Mouse (Mus musculus): ENCODE data around the gene Slit3. TPM values are rescaled to one million over a fixed set of nuclear protein-coding genes. Genes with fewer than 3 reads are reported as not detected.

Slit3 gene
- total RNA-seq, 2 experiments from 2014 or later: 0.04 TPM; not detected in 1

DNA sequence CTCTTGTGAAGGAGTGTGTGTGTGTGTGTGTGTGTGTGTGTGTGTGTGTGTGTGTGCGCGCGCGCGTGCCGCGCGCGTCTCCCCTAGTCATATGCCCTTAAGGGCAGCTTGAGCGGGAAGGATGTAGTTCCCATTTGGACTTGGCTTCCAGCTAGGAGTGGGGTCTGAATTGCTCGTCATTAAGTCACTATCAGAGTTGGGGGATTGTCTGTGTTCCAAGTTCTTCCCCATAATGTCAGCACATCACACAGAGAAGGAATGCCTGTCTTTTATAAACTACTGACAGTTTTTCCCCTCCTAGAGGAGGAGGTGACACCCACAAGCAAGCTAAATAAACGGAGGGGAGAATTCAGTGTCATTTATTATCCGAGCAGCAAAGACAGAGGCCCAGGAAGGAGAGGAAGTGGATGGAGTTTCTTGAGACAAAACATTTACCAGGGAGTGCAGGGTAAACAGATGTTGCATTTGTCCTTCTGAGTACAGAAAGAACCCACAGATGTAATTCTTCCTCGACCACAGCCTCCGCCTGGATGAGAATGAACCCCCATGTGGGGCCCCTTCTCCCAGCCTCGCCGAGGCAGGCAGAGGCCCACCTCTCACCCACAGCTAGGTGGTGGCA, 3.6 kb downstream of the Slit3 start:
- ATAC-seq (ENCODE audit: poor library complexity, severe bottlenecking): no peak

GRCm38 (mm10) chr11:35125108-35125490, 4.1 kb downstream of the Slit3 start:
- ATAC-seq (ENCODE audit: poor library complexity, severe bottlenecking): no peak

GRCm38 (mm10) chr11:35131740-35132139, 10.7 kb downstream of the Slit3 start:
- ATAC-seq (ENCODE audit: poor library complexity, severe bottlenecking): no peak

- ATAC-seq (ENCODE audit: poor library complexity, severe bottlenecking): no peak
Observed at GRCm38 (mm10) chr11:35136625-35137024, 15.6 kb downstream of the Slit3 start.

- ATAC-seq (ENCODE audit: poor library complexity, severe bottlenecking): no peak
Observed at GRCm38 (mm10) chr11:35140092-35140491, 19.1 kb downstream of the Slit3 start.

GRCm38 (mm10) chr11:35142202-35142601, 21.2 kb downstream of the Slit3 start:
- no peak for ATAC-seq (ENCODE audit: poor library complexity, severe bottlenecking)

GRCm38 (mm10) chr11:35142698-35143360, 21.8 kb downstream of the Slit3 start:
- ATAC-seq (ENCODE audit: poor library complexity, severe bottlenecking): no peak

GRCm38 (mm10) chr11:35147818-35148445, 26.9 kb downstream of the Slit3 start:
- no peak for ATAC-seq (ENCODE audit: poor library complexity, severe bottlenecking)

GRCm38 (mm10) chr11:35151539-35151951, 30.5 kb downstream of the Slit3 start:
- ATAC-seq (ENCODE audit: poor library complexity, severe bottlenecking): no peak

- no peak for ATAC-seq (ENCODE audit: poor library complexity, severe bottlenecking)
Observed at GRCm38 (mm10) chr11:35152875-35153274, 31.9 kb downstream of the Slit3 start.

DNA sequence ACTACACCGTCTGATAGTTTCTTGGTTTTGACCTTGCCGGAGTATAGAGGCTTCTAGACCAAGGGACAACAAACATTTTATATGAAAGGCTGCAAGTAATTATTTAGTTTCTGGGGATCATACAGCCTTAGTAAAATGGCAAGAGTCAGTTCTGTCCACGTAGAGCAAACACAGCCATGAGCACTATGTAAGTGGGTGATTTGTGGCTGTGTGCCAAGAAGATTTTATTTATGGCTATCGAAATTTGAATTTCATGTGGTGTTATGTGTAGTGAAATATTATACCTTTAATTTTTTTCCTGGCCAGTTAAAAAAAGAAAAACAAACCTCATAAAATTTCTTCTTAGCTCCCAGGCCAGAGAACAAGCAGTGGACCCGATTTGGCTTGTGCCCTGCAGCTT, 33.4 kb downstream of the Slit3 start:
- no peak for ATAC-seq (ENCODE audit: poor library complexity, severe bottlenecking)

DNA sequence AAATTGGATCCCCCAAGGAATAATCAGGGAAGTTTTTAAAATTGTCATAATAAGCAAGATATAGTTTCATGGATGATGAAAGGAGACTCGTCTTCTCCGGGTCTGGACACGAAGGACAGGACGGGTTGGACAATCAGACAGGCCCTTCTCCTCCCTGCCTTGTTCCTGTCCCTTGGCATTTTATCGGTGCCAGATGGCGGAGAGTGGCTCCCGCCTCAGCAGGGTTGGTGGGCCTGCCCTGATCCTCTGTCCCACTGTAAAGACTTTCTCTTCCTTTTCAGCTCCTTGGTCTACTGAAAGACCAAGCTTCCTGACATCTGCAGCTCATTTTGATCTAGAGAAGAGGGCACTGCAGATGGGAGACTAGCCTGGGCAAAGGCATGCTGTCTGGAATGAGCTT, 34.3 kb downstream of the Slit3 start:
- no peak for ATAC-seq (ENCODE audit: poor library complexity, severe bottlenecking)

DNA sequence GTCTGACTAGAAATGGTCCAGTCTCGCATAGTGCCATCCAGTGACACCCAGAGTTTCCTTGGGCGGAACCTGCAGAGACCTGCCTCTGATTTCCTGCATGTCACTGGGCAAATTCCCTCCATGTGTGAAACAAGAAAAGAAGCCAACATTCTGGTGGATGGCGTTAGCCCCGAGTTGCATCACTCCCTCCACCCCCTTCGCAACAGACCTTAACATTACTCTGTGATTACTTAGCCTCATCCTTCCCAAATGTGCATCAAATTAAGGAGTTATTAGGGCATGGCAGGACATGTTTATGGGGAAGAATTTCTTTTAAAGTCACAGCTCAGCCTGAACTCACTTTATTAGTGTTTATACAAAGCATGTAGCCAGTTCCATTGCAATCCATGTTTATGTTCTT, 35.7 kb downstream of the Slit3 start:
- ATAC-seq (ENCODE audit: poor library complexity, severe bottlenecking): no peak

DNA sequence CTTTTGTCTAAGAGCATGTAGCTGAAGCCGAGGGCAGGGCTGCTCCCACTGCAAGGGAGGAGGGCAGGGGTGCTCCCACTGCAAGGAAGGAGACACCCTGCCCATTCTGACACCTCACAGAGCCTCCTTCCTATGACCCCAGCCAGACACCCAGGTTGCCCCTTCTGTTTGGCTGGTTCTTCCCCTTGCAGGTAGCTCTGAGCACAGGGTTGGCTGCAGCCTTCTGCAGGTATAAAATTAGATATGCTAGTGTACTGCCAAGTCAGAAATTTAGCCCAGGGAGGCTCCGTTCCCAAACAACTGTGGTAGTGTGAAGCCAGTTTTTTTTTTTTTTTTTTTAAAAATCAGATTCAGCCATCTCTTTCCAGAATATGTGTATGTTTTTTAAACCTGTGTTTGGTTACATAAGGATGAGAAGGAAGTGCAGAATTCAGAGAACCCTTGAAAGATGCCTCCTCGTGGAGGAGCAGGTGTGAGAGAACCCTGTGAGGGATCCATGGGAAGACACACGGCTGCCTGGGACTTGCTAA, 39.7 kb downstream of the Slit3 start:
- ATAC-seq (ENCODE audit: poor library complexity, severe bottlenecking): no peak

GRCm38 (mm10) chr11:35163396-35163795, 42.4 kb downstream of the Slit3 start:
- ATAC-seq (ENCODE audit: poor library complexity, severe bottlenecking): no peak

DNA sequence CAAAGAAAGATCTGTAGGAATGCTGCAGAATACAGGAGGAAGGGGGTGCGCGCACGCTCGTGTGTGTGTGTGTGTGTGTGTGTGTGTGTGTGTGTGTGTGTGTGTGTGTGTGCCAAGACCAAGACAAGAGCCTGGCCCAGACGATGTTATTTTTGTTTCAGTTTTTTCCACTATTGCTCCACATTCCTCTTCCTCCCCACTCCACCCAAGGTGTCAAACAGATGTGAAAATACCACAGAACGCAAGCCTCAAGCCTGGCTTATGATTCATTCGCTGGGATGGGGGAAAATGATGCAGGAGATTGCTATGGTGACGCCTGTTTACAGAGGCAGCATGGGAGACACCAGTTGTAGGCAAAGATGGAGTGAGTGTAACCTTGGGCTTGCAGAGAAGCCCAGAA, 46.2 kb downstream of the Slit3 start:
- ATAC-seq (ENCODE audit: poor library complexity, severe bottlenecking): no peak

DNA sequence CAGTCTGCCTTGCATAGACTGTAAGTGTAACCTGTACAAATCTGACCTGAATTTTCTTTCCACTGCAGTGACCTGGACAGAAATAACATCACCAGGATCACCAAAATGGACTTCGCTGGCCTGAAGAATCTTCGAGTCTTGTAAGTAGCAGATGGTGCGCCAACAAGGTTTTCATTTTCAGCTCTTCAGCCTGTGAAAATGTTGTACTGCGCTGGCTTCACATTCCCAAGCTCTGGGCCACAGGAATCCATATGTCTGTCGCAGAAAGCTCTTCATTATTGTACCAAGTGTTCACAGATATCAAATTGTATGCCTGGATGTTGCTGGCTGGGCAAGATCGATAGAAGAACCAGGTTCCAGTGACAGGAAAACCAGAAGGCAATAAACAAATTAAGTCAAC, 50.5 kb downstream of the Slit3 start:
- no peak for ATAC-seq (ENCODE audit: poor library complexity, severe bottlenecking)

DNA sequence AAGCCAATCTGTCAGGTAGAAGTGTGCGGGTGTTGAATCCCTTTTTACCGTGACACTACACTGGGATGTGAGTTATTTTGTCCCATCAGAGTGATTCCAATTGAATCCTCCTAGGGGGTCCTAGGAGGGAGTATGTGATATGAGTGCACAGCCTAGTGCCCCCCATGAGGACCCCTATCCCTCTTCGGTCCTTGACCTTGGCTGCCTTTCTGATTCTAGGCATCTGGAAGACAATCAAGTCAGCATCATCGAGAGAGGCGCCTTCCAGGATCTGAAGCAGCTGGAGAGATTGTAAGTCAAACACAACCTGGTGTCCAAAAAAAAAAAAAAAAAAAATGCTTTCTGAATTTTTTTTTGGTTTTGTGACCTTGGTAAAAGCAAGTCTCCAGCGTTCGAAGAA, 56.5 kb downstream of the Slit3 start:
- no peak for ATAC-seq (ENCODE audit: poor library complexity, severe bottlenecking)

GRCm38 (mm10) chr11:35178144-35178817, 57.3 kb downstream of the Slit3 start:
- ATAC-seq (ENCODE audit: poor library complexity, severe bottlenecking): no peak

GRCm38 (mm10) chr11:35179305-35179704, 58.3 kb downstream of the Slit3 start:
- ATAC-seq (ENCODE audit: poor library complexity, severe bottlenecking): no peak

DNA sequence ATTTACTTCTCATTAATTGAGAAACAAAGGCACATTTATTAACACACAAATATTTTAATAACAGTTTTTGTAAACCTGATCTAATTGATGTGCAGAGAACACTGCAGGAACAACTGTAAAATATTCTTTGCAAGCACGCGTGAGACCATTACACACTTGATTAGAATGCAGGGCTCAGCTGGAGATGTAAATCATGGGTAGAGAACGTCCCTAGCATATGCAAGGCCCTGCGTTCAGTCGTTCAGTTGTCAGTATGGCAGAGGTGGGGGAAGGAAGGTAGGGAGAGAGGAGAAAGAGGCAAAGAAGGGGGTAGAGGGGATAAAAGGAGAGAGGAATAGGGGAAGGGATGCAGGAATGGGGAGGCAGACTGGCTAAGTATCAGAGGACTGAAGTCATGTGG, 61.9 kb downstream of the Slit3 start:
- no peak for ATAC-seq (ENCODE audit: poor library complexity, severe bottlenecking)

DNA sequence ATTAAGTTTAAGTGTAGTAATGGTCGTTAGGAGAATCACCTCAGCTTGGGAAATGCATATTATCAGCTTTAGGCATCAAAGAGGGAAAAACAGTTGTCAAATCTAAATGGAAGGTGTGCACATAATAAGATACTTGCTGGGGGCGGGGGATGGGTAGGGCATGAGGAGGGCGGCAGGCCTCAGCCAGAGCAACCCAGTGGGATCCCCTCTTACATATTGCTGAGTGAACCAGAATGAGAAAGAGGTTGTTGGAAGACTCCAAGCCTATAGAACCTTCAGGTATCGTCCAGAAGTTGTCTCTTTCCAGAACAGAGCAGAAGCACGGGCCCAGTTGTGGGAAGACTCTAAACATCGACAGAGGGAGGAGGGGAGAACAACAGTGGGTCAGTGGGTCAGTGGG, 73.8 kb downstream of the Slit3 start:
- no peak for ATAC-seq (ENCODE audit: poor library complexity, severe bottlenecking)
